Mouse (Mus musculus) G1E (cell line): ENCODE results near the gene Ltbp4.

Experiments used
- CTCF ChIP-seq: IDR thresholded peaks from 2 replicates; pipeline ENCODE4 v1.5.1; 2012; ENCODE audit warnings: low read depth, low read length, inconsistent platforms, mixed read lengths
- TAL1 ChIP-seq: conservative IDR thresholded peaks from 2 replicates; pipeline ENCODE4 v1.6.1; 2012; ENCODE audit warnings: low read depth, low read length, inconsistent platforms, mixed read lengths

GRCm38 (mm10) chr7:27384731-27385130 is 47.2 kb upstream of the Ltbp4 start:
- TF ChIP-seq CTCF (peak; percentile 71), TAL1 (no peak)
